Mouse (Mus musculus): ENCODE data around the gene Ccdc73.

DNA sequence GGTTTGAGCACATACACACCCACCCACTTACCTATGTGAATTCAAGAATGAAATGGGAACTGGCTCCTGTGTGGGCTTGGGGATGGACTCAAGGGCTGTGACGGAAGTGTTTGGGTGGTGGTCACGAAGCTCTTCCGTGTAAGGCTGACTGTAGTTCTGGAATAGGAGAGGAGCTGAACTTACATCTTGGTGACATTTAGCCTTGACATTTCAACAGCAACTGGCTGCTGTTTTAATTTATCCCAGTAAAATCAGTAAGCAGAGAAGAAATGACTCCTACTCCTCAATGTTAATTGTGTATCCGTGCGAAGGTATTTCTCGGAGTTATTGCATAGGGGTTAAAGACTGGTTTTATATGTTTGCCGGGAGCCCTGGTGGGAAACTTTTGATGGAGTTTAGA lies 15.1 kb upstream of the Ccdc73 start:
- no peak for TF ChIP-seq CTCF (IDR thresholded peaks at IDR 0.05; ENCODE audit: extremely low read depth, insufficient read depth, low read length)
- TF ChIP-seq POLR2A (IDR thresholded peaks at IDR 0.05; ENCODE audit: extremely low read depth, insufficient read depth, low read length): no peak

All from cortical plate, adult 2 months (tissue).